Mouse (Mus musculus) gastrocnemius, postnatal 4 days (tissue): ENCODE measurements around the gene P4htm. TPM values are rescaled to one million over a fixed set of nuclear protein-coding genes. Genes with fewer than 3 reads are reported as not detected.
A peak's percentile ranks its signal among the peaks of the same experiment; 100 is the strongest.

Experiments used
- DNase-seq, 2 experiments: peaks; one replicate each; pipeline ENCODE4 v3.0.0; 2021 to 2022; ENCODE audit warnings: low spot score in 2 of 2, mixed read lengths in 2 of 2
- microRNA-seq: library from miRNA; unstranded; fragments of <30 nt; microRNA quantifications from one replicate; pipeline ENCODE4 v1.2.0, GENCODE M21; 2021
- total RNA-seq, 2 experiments: library from RNA; stranded (reverse); gene quantifications; 2 replicates each; pipeline ENCODE4 v1.2.3; 2021

The P4htm gene
- total RNA-seq, 2 experiments from 2014 or later = 5.0 to 5.5 TPM

DNA sequence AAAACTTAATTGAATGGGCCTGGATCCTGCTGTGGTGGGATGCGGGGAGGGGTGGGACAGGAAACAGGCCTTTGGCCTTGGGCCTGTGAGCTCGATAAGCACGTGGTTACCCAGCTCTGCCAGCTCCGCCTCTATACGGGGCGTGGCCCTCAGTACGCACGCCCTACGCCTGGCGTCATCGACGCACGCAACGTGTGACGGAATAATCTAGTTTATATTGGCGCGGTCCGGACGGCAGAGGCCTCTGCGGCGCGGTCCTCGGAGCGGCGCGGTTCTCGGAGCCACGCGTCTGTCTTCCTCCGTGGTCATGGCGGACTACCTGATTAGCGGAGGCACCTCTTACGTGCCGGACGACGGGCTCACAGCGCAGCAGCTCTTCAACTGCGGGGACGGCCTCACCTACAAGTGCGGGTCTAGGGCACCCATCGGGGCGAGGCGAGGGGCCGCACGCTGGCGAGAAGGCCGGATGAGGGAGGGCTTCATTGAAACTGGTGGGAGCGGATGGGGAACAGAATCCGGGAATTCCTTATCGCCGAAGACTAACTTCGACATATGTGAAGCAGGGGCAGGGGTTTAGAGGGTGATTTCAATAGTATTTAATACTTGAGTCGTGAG is 37.1 kb downstream of the P4htm start, which contains the start of gene Impdh2:
Impdh2 (plus strand) TSS at position 60 of the 615 bp plus-strand sequence.
- DNase-seq = peak; percentile 82 to 92

DNA sequence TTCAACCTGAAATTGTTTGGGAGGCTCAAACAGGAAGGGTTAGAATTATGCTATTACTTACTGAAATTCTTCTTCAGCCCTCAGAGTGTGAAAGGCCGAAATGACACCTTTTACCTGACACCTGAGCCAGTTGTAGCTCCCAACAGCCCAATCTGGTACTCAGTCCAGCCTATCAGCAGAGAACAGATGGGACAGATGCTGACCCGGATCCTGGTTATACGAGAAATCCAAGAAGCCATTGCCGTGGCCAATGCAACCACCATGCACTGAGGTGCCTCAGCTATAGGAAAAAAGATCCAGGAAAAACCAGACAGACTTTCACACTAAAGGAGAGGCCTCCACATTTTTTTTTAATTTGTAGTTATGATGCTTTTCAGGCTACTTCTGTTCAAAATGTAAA is 38.3 kb downstream of the P4htm start:
- DNase-seq = no peak

DNA sequence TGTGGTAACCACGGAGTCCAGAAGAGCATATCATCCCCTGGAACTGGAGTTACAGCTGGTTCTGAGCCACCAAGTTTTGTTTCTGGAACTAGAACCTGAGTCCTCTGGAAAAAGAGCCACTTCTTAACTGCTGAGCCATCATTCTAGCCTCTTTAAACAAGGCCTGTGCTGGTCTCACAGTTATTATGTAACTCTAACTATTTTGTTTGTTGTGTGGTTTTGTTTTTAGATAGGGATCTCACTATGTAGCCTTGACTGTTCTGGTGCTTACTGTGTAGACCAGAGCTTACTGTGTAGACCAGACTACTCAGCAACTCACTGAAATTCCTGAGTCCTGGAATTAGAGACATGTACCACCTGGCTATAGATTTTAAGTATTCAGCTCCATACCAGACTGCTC is 50.6 kb downstream of the P4htm start:
- no peak for DNase-seq

DNA sequence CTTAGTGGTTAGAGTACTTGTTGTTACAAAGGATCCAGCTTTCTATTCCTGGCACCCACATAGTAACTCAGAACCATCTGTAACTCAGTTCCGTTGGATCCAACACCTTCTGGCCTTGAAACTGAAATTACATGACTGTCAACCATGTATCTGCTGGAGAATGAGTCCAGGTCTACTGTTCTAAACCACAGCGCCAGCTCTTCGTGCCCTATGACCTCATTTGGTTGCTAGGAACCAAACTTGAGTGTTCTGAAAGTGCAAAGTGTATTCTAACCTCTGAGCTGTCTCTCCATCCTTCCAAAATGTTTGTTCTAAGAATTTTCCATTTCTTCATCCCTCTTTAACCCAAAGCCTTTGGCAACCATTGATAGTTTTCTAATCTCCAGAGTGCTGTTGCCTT is 51.5 kb downstream of the P4htm start:
- no peak for DNase-seq

DNA sequence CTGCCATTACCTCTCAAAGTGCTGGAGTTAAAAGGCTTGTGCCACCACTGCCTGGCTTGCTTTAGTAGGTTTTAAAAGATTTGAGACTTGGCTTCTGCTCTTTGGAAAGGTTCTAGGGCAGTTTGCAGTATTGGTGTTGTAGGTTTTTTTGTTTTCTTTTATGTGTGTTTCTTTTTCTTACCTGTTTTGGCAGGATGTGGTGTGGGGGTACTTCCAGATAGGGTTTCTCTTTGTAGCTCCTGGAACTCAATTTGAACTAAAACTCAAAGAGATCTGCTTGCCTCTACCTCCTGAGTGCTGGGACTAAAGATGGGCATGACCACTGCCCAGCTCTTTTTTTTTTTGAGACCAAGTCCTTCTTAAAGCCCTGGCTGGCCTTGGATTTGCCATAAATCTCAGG is 56.6 kb downstream of the P4htm start:
- no peak for DNase-seq

DNA sequence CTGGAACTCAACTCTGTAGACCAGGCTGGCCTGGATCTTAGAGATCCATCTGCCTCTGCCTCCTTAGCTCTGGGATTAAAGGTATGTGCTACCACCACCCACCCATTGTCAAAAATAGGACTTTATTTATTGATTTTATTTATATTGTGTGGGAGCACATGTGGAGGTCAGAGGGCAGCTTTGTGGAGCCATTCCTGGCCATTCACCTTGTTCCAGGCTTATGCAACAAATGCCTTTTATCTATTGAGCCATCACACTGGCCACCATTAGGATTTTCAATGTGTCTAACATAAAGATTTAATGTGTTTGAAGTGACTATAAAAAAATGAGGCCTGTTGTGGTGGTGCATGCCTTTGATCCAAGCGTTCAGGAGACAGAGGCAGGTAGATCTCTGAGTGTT is 66.0 kb downstream of the P4htm start:
- DNase-seq = no peak

DNA sequence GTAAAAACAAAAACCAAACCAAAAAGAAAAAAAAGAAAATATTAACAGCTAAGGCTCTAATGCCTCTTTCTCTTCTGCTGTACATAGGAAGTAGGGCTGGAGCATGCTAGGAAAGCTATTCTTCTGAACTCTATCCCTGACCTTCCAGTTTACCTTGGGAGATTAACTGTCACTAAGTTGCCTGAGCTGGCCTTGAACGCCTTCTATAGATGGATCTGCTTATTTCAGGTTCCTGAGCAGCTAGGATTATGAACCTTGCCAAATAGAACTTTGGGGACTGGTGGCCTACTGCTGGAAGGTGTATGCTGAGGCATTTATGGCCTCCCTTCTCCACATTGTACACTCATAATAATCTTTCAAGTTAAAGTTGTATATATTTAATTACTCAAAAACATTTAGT is 66.5 kb downstream of the P4htm start:
- no peak for DNase-seq

Small RNA genes lying within 50 kb of the gene (microRNA-seq; reads per million reads assigned to microRNA genes)
- not detected for gene Gm24083
- gene Mir191 = not detected
- 621 reads per million, percentile 71 among the genes with 10 or more reads in this experiment for gene Mir425

Other genes with a start within 250 kb of the P4htm start
- gene Usp4, start 249.8 kb downstream of the P4htm start, total RNA-seq = 10 to 100 TPM; 77.2 to 93.2 TPM
- 1 to 10 TPM in 1 of 2 experiments, under 1 TPM in 1; 0.57 to 1.2 TPM for gene 1700102P08Rik, start 204.9 kb downstream of the P4htm start, total RNA-seq
- gene Ccdc36, start 169.2 kb downstream of the P4htm start, total RNA-seq = under 1 TPM; 0.21 to 0.25 TPM
- gene BC048562, start 161.2 kb downstream of the P4htm start, total RNA-seq = not detected
- gene Ccdc71, start 137.1 kb downstream of the P4htm start, total RNA-seq = 10 to 100 TPM; 27.0 to 31.3 TPM
- 10 to 100 TPM; 13.4 to 15.3 TPM for gene Klhdc8b, start 136.1 kb downstream of the P4htm start, total RNA-seq
- 100 to 1,000 TPM; 180 to 191 TPM for gene Lamb2, start 117.9 kb downstream of the P4htm start, total RNA-seq
- 100 to 1,000 TPM; 107 to 126 TPM for gene Usp19, start 107.1 kb downstream of the P4htm start, total RNA-seq
- gene Qars, start 90.0 kb downstream of the P4htm start, total RNA-seq = 10 to 100 TPM; 93.1 to 96.0 TPM
- gene Qrich1, start 80.9 kb downstream of the P4htm start, total RNA-seq = 100 to 1,000 TPM; 109 to 123 TPM
- 10 to 100 TPM; 78.6 to 92.9 TPM for gene Impdh2, start 37.4 kb downstream of the P4htm start, total RNA-seq
- 10 to 100 TPM; 39.6 to 46.7 TPM for gene Ndufaf3, start 30.2 kb downstream of the P4htm start, total RNA-seq
- 10 to 100 TPM; 11.5 to 14.6 TPM for gene Dalrd3, start 27.8 kb downstream of the P4htm start, total RNA-seq
- gene Wdr6, start 18.9 kb downstream of the P4htm start, total RNA-seq = 10 to 100 TPM; 27.7 to 32.2 TPM
- 10 to 100 TPM; 58.2 to 68.8 TPM for gene Arih2, start 51.7 kb upstream of the P4htm start, total RNA-seq
- gene Slc25a20, start 64.4 kb upstream of the P4htm start, total RNA-seq = 10 to 100 TPM; 68.4 to 75.8 TPM
- 100 to 1,000 TPM; 103 to 104 TPM for gene Prkar2a, start 91.6 kb upstream of the P4htm start, total RNA-seq
- 10 to 100 TPM; 43.7 to 44.3 TPM for gene Ip6k2, start 186.1 kb upstream of the P4htm start, total RNA-seq
- gene Nckipsd, start 210.7 kb upstream of the P4htm start, total RNA-seq = 1 to 10 TPM; 6.6 to 9.2 TPM
- gene Celsr3, start 228.7 kb upstream of the P4htm start, total RNA-seq = under 1 TPM; 0.22 to 0.31 TPM